ENCODE assay signal across 25 mouse cellular contexts in genomic region chr9:104616691-104617090, GRCm38 (mm10).
DNase-seq lines count a peak whose midpoint lies in the region; ATAC-seq and TF ChIP-seq lines count a peak whose summit lies in the region.
"Had no signal": no experiment of that assay in that cellular context is flagged by ENCODE, and none has a peak within 500 bp of the region (broad histone marks: within the 10 kb centered on the region; RNA-seq: fewer than 3 reads in every experiment).

No protein-coding gene starts in this region.

- no peak overlapping the region for H3K4me2 ChIP-seq in kidney, embryonic 16.5 days (replicated peaks; ENCODE audit: low read depth, low read length)
- H3K4me2 ChIP-seq: embryonic facial prominence, embryonic 13.5 days; hindbrain, embryonic 14.5 days; limb, embryonic 13.5 days; liver, embryonic 12.5 days; midbrain, embryonic 13.5 days had no signal

- WGBS in kidney, embryonic 16.5 days: 43% methylated on average over 6 of the region's 6 CpGs
- WGBS in olfactory bulb, adult 2 months: 31% methylated on average over 6 of the region's 6 CpGs

- H3K27ac ChIP-seq in layer of hippocampus, adult 2 months: 0 out of 2 replicates have a peak overlapping the region, but pooled peaks have one; percentile 46
- no peak overlapping the region for H3K27ac ChIP-seq in kidney, embryonic 16.5 days (ENCODE audit: low read length)
- H3K27ac ChIP-seq in olfactory bulb, adult 2 months (ENCODE audit: insufficient read depth, low read depth, low read length): 0 out of 2 replicates have a peak overlapping the region, but pooled peaks have one; percentile 9
- H3K27ac ChIP-seq: embryonic facial prominence, embryonic 13.5 days; hindbrain, embryonic 14.5 days; limb, embryonic 13.5 days; liver, embryonic 12.5 days; midbrain, embryonic 13.5 days; stomach, postnatal 0 days had no signal

- H3K4me1 ChIP-seq in kidney, embryonic 16.5 days (ENCODE audit: insufficient read depth, low read length): no peaks in the 10 kb centered on the region
- H3K4me1 ChIP-seq in olfactory bulb, adult 2 months (ENCODE audit: control insufficient read depth, insufficient read depth, low read length): peaks cover 16% of the 10 kb centered on the region
- H3K4me1 ChIP-seq: embryonic facial prominence, embryonic 13.5 days; limb, embryonic 13.5 days; liver, embryonic 12.5 days; midbrain, embryonic 13.5 days had no signal

- no peaks in the 10 kb centered on the region for H3K9me3 ChIP-seq in kidney, embryonic 16.5 days (ENCODE audit: low read length)
- H3K9me3 ChIP-seq: embryonic facial prominence, embryonic 13.5 days; limb, embryonic 13.5 days; liver, embryonic 12.5 days; midbrain, embryonic 13.5 days had no signal

- TF ChIP-seq CTCF in layer of hippocampus, adult 2 months (conservative IDR thresholded peaks at IDR 0.05): no peak
- TF ChIP-seq CTCF in olfactory bulb, adult 2 months (IDR thresholded peaks at IDR 0.05; ENCODE audit: insufficient read depth, low read depth, low read length): no peak

- H3K36me3 ChIP-seq in kidney, embryonic 16.5 days (ENCODE audit: insufficient read depth, low read length): no peaks in the 10 kb centered on the region
- H3K36me3 ChIP-seq: embryonic facial prominence, embryonic 13.5 days; limb, embryonic 13.5 days; liver, embryonic 12.5 days; midbrain, embryonic 13.5 days had no signal

- no peak overlapping the region for H3K4me3 ChIP-seq in layer of hippocampus, adult 2 months
- no peak overlapping the region for H3K4me3 ChIP-seq in kidney, embryonic 16.5 days (ENCODE audit: low read length)
- H3K4me3 ChIP-seq in olfactory bulb, adult 2 months (ENCODE audit: insufficient read depth, low read depth, low read length): no peak overlapping the region
- H3K4me3 ChIP-seq: embryonic facial prominence, embryonic 13.5 days; erythroblast, embryonic 14.5 days; limb, embryonic 13.5 days; liver, embryonic 12.5 days; midbrain, embryonic 13.5 days had no signal

- H3K9ac ChIP-seq in kidney, embryonic 16.5 days (replicated peaks; ENCODE audit: low read length): no peak overlapping the region
- H3K9ac ChIP-seq: embryonic facial prominence, embryonic 13.5 days; hindbrain, embryonic 14.5 days; limb, embryonic 13.5 days; liver, embryonic 12.5 days; midbrain, embryonic 13.5 days had no signal

- 0 out of 2 replicates have a peak, but pooled peaks have one; percentile 23 for ATAC-seq in kidney, embryonic 16.5 days (ENCODE audit: low FRiP score, low TSS enrichment)
- ATAC-seq in megakaryocyte progenitor cell, adult 5-6 weeks (replicated peaks; ENCODE audit: poor library complexity): no peak
- ATAC-seq: forebrain, embryonic 16.5 days; liver, embryonic 12.5 days; midbrain, embryonic 13.5 days had no signal

- no peaks in the 10 kb centered on the region for H3K27me3 ChIP-seq in kidney, embryonic 16.5 days (ENCODE audit: insufficient read depth, low read length)
- H3K27me3 ChIP-seq: embryonic facial prominence, embryonic 13.5 days; limb, embryonic 13.5 days; liver, embryonic 12.5 days; midbrain, embryonic 13.5 days had no signal

- no peak for TF ChIP-seq POLR2A in olfactory bulb, adult 2 months (IDR thresholded peaks at IDR 0.05; ENCODE audit: insufficient read depth, low read depth, low read length)

- no peak for DNase-seq in layer of hippocampus, adult 2 months (ENCODE audit: low spot score in 2 of 2)
- DNase-seq in layer of hippocampus, postnatal 14 days (ENCODE audit: low spot score in 2 of 2): no peak
- peak; percentile 64 for DNase-seq in kidney, adult 18-20 months
- DNase-seq in testis, postnatal 10 days (ENCODE audit: low spot score): no peak
- DNase-seq: adrenal gland, adult 8-10 months; cerebellum, adult 2 months; cerebellum, postnatal 25 days; embryo, embryonic 11 days; gastrocnemius, postnatal 25 days; heart, adult 18-20 months; heart, postnatal 36 days; lung, adult 18-20 months; lung, postnatal 10 days; right cerebral cortex, postnatal 14 days had no signal
